Mouse (Mus musculus) CH12.LX (cell line): ENCODE data around the gene Fam57a. TPM values are rescaled to one million over a fixed set of nuclear protein-coding genes. Genes with fewer than 3 reads are reported as not detected.

Experiments
- DNase-seq: peaks from one replicate; pipeline ENCODE4 v3.0.0-alpha.2; 2013; ENCODE audit errors: extremely low read depth
- H3K27ac ChIP-seq: 2 replicates; pipeline ENCODE4 v1.5.1; 2012; ENCODE audit warnings: low read depth, mild to moderate bottlenecking, control low read depth, moderate library complexity; ENCODE audit not compliant: insufficient read depth
- H3K27me3 ChIP-seq: replicated peaks from 2 replicates; pipeline ENCODE3; 2012; ENCODE audit warnings: inconsistent platforms
- H3K36me3 ChIP-seq, 2 experiments: replicated peaks in 1 of 2; 2 replicates each; pipeline versions ENCODE3 to v1.6.1; 2012; ENCODE audit warnings: inconsistent platforms in 1 of 2, low read length in 1 of 2, mild to moderate bottlenecking in 1 of 2, mixed read lengths in 1 of 2, moderate library complexity in 1 of 2; ENCODE audit not compliant: control insufficient read depth in 1 of 2, insufficient read depth in 1 of 2
- H3K4me1 ChIP-seq, 2 experiments: 2 replicates each; pipeline ENCODE4 v1.6.1; 2012; ENCODE audit warnings: inconsistent platforms in 1 of 2, moderate library complexity in 1 of 2; ENCODE audit not compliant: insufficient read depth in 2 of 2, control insufficient read depth in 1 of 2
- H3K4me2 ChIP-seq: 2 replicates; pipeline ENCODE4 v1.6.1; 2012; ENCODE audit warnings: low read depth, mild to moderate bottlenecking, control low read depth; ENCODE audit not compliant: poor library complexity, insufficient read depth, severe bottlenecking
- H3K4me3 ChIP-seq, 3 experiments: fragments of 150-350 bp in 1 of 3; sonication (generic) in 1 of 3; replicated peaks in 1 of 3; 2 replicates each; pipeline versions ENCODE3 to v1.5.1; 2011 to 2012; ENCODE audit warnings: low read depth in 2 of 3, low read length in 2 of 3, mild to moderate bottlenecking in 2 of 3, moderate library complexity in 2 of 3, control low read depth in 1 of 3, improper control_type of control experiment in 1 of 3, inconsistent platforms in 1 of 3, mixed read lengths in 1 of 3; ENCODE audit not compliant: poor library complexity in 1 of 3
- H3K79me2 ChIP-seq: replicated peaks from 2 replicates; pipeline ENCODE4 v1.6.1; 2012; ENCODE audit warnings: mild to moderate bottlenecking, moderate library complexity; ENCODE audit not compliant: control insufficient read depth, poor library complexity, insufficient read depth, severe bottlenecking; ENCODE audit errors: extremely low read depth
- H3K9ac ChIP-seq: 2 replicates; pipeline ENCODE4 v1.6.1; 2012; ENCODE audit warnings: low read depth, mild to moderate bottlenecking, control low read depth, moderate library complexity; ENCODE audit not compliant: insufficient read depth
- H3K9me3 ChIP-seq: replicated peaks from 2 replicates; pipeline ENCODE3; 2012; ENCODE audit warnings: low read length, inconsistent platforms, mixed read lengths
- BHLHE40 ChIP-seq: IDR thresholded peaks from 2 replicates; pipeline ENCODE4 v1.6.1; 2011; ENCODE audit warnings: mild to moderate bottlenecking, low read depth, low read length, improper control_type of control experiment
- CHD1 ChIP-seq: IDR thresholded peaks from 2 replicates; pipeline ENCODE4 v1.6.1; 2012; ENCODE audit warnings: low read depth, low read length, improper control_type of control experiment, inconsistent platforms
- CHD2 ChIP-seq: IDR thresholded peaks from 2 replicates; pipeline ENCODE4 v1.6.1; 2011; ENCODE audit warnings: low read length, improper control_type of control experiment
- CTCF ChIP-seq, 2 experiments: IDR thresholded peaks in 1 of 2; conservative IDR thresholded peaks in 1 of 2; 2 replicates each; pipeline ENCODE4 v1.5.1; 2011 to 2012; ENCODE audit warnings: low read depth in 2 of 2, low read length in 2 of 2, improper control_type of control experiment in 1 of 2, inconsistent platforms in 1 of 2, mild to moderate bottlenecking in 1 of 2, moderate library complexity in 1 of 2
- E2F4 ChIP-seq: IDR thresholded peaks from 2 replicates; pipeline ENCODE4 v1.6.1; 2011; ENCODE audit warnings: low read depth, low read length, improper control_type of control experiment; ENCODE audit not compliant: insufficient replicate concordance
- EP300 ChIP-seq: IDR thresholded peaks from 2 replicates; pipeline ENCODE4 v1.6.1; 2011; ENCODE audit warnings: low read length, improper control_type of control experiment
- HCFC1 ChIP-seq: IDR thresholded peaks from 2 replicates; pipeline ENCODE4 v1.6.1; 2012; ENCODE audit warnings: low read depth, mild to moderate bottlenecking, inconsistent platforms, low read length, improper control_type of control experiment
- KAT2A ChIP-seq: IDR thresholded peaks from 2 replicates; pipeline ENCODE4 v1.6.1; 2012; ENCODE audit warnings: low read length, improper control_type of control experiment, inconsistent platforms; ENCODE audit not compliant: insufficient replicate concordance
- MAX ChIP-seq: IDR thresholded peaks from 2 replicates; pipeline ENCODE4 v1.6.1; 2011; ENCODE audit warnings: low read length, improper control_type of control experiment
- MAZ ChIP-seq: IDR thresholded peaks from 2 replicates; pipeline ENCODE4 v1.6.1; 2012; ENCODE audit warnings: low read depth, mild to moderate bottlenecking, inconsistent platforms, low read length, improper control_type of control experiment, moderate library complexity
- MEF2A ChIP-seq: IDR thresholded peaks from 2 replicates; pipeline ENCODE4 v1.6.1; 2014; ENCODE audit warnings: low read depth, mild to moderate bottlenecking, inconsistent platforms, low read length, improper control_type of control experiment, borderline replicate concordance
- MXI1 ChIP-seq: IDR thresholded peaks from 2 replicates; pipeline ENCODE4 v1.6.1; 2011; ENCODE audit warnings: mild to moderate bottlenecking, low read depth, low read length, improper control_type of control experiment
- NELFE ChIP-seq: IDR thresholded peaks from 2 replicates; pipeline ENCODE4 v1.6.1; 2011; ENCODE audit warnings: low read depth, low read length, improper control_type of control experiment
- NRF1 ChIP-seq: IDR thresholded peaks from 2 replicates; pipeline ENCODE4 v1.6.1; 2014; ENCODE audit warnings: low read depth, mild to moderate bottlenecking, inconsistent platforms, low read length, improper control_type of control experiment, moderate library complexity
- POLR2AphosphoS2 ChIP-seq: IDR thresholded peaks from 2 replicates; pipeline ENCODE4 v1.6.1; 2011; ENCODE audit warnings: low read depth, low read length, improper control_type of control experiment
- SMC3 ChIP-seq: IDR thresholded peaks from 2 replicates; pipeline ENCODE4 v1.6.1; 2011; ENCODE audit warnings: low read depth, low read length, improper control_type of control experiment
- USF1 ChIP-seq: IDR thresholded peaks from 2 replicates; pipeline ENCODE4 v1.6.1; 2014; ENCODE audit warnings: low read depth, mild to moderate bottlenecking, inconsistent platforms, low read length, improper control_type of control experiment
- USF2 ChIP-seq: conservative IDR thresholded peaks from 2 replicates; pipeline ENCODE4 v1.6.1; 2011; ENCODE audit warnings: low read depth, low read length, improper control_type of control experiment
- ZC3H11A ChIP-seq: IDR thresholded peaks from 2 replicates; pipeline ENCODE4 v1.6.1; 2012; ENCODE audit warnings: low read depth, mild to moderate bottlenecking, inconsistent platforms, low read length, improper control_type of control experiment
- dilution Hi-C: fragments of 300-500 bp; cut with MboI; formaldehyde crosslinking; loops from 2 replicates; pipeline ENCODE4 v1.14.3; 2020; ENCODE audit warnings: low sequenced_read_pairs; ENCODE audit not compliant: extremely low pct_unique_long_range_greater_than_20kb, extremely low pct_ligation_motif_present
- in situ Hi-C: fragments of 300-500 bp; cut with MboI; formaldehyde crosslinking; loops from 3 replicates; pipeline ENCODE4 v1.14.3; 2019; ENCODE audit warnings: low sequenced_read_pairs, low pct_ligation_motif_present, low pct_unique_long_range_greater_than_20kb, mixed read lengths
- polyA plus RNA-seq: library from polyadenylated mRNA; unstranded; fragments of >175 nt; gene quantifications from 2 replicates; pipeline ENCODE4 v1.2.1, GENCODE M21; 2012; ENCODE audit warnings: low read depth; ENCODE audit not compliant: insufficient read length
- total RNA-seq, 2 experiments: library from RNA; depleted of rRNA; stranded (reverse); fragments of 300-350 nt in 1 of 2; fragments of >200 nt in 1 of 2; gene quantifications; 2 replicates each; pipeline ENCODE4 v1.2.3; 2012 to 2014

Gene Fam57a
- total and polyA plus RNA-seq, 3 experiments: 3.9 to 10.2 (median 7.0) TPM

GRCm38 (mm10) chr11:76158375-76158774 is 21.1 kb upstream of the Fam57a start:
- TF ChIP-seq KAT2A (no peak), USF1 (no peak), MAX (no peak), BHLHE40 (no peak), NRF1 (no peak)
- TF ChIP-seq, all 38 proteins: peak for 0
- peaks cover 6 to 17% of the 10 kb centered on the region in 2 experiments for H3K4me1 ChIP-seq
- no peaks in the 10 kb centered on the region for H3K9me3 ChIP-seq
- no peak overlapping the region for H3K9ac ChIP-seq
- no peak overlapping the region for H3K27ac ChIP-seq
- H3K79me2 ChIP-seq: no peaks in the 10 kb centered on the region
- H3K27me3 ChIP-seq: no peaks in the 10 kb centered on the region
- H3K4me3 ChIP-seq: no peak overlapping the region
- dilution Hi-C loops: no loop called here
- in situ Hi-C loops: loop anchor here (5.0 to 10.0 kb wide), 2 partner anchors 134 to 376 kb away; partner anchors contain the start of gene Rflnb
- no peak overlapping the region for H3K4me2 ChIP-seq
- H3K36me3 ChIP-seq: peaks cover 57 to 95% of the 10 kb centered on the region in 2 experiments
- DNase-seq: no peak

DNA sequence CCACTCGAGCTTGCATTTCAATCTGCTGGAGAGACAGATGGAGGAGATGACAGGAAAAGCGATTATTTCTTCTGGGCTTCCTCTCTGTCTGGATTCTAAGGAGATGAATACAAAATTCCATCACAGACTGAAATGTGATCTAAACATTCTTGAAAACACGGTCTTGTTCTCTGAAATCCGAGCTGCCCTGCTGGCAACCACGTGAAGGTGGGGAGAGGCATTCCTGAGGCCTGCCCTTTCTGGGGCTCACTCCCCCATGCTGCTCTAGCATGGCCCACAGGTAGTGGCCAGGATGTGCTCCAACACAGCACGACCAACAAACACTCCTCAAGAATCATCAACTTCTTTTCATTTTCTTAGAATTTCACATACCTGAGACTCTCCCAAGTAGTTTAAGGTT is 19.2 kb upstream of the Fam57a start:
- Histone ChIP-seq H3K27ac (no peak overlapping the region), H3K4me3 (no peak overlapping the region), H3K4me2 (no peak overlapping the region), H3K4me1 (no peaks in the 10 kb centered on the region), H3K9ac (no peak overlapping the region), H3K79me2 (no peaks in the 10 kb centered on the region), H3K27me3 (no peaks in the 10 kb centered on the region), H3K36me3 (peaks cover 55 to 95% of the 10 kb centered on the region in 2 experiments), H3K9me3 (no peaks in the 10 kb centered on the region)
- no peak for DNase-seq
- dilution Hi-C loops (no loop called here), in situ Hi-C loops (no loop called here)
- TF ChIP-seq MXI1 (no peak), NELFE (no peak), CHD2 (no peak), USF2 (no peak)

- Histone ChIP-seq H3K36me3 (peaks cover 18 to 70% of the 10 kb centered on the region in 2 experiments), H3K9me3 (no peaks in the 10 kb centered on the region), H3K4me3 (no peak overlapping the region), H3K9ac (no peak overlapping the region), H3K4me2 (no peak overlapping the region), H3K79me2 (no peaks in the 10 kb centered on the region), H3K27ac (no peak overlapping the region), H3K27me3 (no peaks in the 10 kb centered on the region), H3K4me1 (peaks cover 3 to 13% of the 10 kb centered on the region in 2 experiments)
- in situ Hi-C loops (no loop called here), dilution Hi-C loops (no loop called here)
- TF ChIP-seq EP300: no peak
- no peak for TF ChIP-seq HCFC1
- TF ChIP-seq ZC3H11A: no peak
- no peak for TF ChIP-seq E2F4
- no peak for TF ChIP-seq CHD1
- TF ChIP-seq POLR2AphosphoS2: no peak
- no peak for TF ChIP-seq USF1
- no peak for TF ChIP-seq MEF2A
- TF ChIP-seq NELFE: no peak
- TF ChIP-seq CTCF (conservative IDR thresholded peaks at IDR 0.05 in 1 of 2, IDR thresholded peaks at IDR 0.05 in 1 of 2; ENCODE audit: low read depth in 2 of 2, low read length in 2 of 2): no peak
- TF ChIP-seq KAT2A: no peak
- no peak for TF ChIP-seq MAZ
- TF ChIP-seq SMC3: no peak
- DNase-seq: no peak
Measured at GRCm38 (mm10) chr11:76166657-76167056, 12.8 kb upstream of the Fam57a start.
